Mouse (Mus musculus) adrenal gland (tissue): ENCODE measurements around the gene Tmem8.

Experiments used
- intact Hi-C: fragments of 180-260 bp; cut with DNase I; formaldehyde crosslinking; loops from one replicate; pipeline ENCODE4 v1.15.1; 2025

The Tmem8 gene

DNA sequence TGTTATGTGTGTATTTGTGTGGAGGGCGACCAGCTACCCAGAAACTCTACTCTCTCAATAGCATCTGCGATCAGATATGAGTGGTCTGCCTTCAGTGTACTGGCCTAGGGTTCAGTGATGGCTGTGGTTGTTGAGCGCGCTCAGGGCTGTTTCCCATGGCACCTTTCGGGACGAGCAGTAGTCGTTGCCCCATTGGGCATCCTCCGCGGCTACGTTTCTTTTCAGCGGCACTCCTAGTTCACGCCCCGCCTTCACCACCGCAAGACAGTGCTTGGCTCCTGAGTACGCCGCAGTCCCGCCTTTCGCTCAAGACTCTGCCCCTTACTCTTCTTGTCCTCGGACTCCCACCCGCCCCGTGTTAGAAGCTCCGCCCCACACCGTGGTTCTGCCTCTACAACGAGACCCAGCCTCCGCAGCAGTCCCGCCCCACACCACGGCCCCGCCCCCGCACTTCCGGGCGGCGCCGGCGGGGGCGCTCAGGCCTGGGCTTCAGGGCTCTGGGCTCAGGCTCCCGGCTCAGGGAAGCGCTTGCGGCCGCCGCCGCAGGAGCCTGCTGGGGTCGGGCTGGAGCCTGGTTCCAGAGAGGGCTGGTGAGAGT is 25.2 kb downstream of the Tmem8 start, which contains the start of gene Axin1:
Gene Axin1, plus strand, starts transcription at position 450 of the 598 bp plus-strand sequence.
- intact Hi-C loops = no loop called here

DNA sequence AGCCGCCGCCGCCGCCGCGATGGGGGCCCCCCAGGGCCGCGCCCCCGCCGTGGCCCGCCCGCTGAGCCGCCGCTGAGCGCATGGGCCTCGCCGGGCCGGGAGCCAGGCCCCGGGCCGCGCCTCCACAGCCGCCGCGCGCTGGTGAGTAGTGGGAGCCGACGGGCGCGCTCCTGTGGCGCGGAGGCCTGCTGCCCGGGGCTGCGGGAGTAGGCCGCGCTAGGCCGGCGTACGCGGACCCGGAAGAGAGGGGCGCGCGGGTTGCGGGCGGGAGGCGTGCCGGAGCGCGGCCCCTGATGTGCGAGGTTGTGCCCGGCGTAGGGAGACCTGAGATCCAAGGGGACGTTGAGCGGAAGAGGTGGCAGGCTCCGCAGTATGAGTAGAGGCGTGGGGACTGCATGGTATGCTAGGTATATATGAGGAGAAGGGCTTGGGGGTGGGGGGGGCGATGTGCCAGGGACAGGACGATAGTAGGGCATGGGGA is 25.8 kb downstream of the Tmem8 start:
- intact Hi-C loops = no loop called here

DNA sequence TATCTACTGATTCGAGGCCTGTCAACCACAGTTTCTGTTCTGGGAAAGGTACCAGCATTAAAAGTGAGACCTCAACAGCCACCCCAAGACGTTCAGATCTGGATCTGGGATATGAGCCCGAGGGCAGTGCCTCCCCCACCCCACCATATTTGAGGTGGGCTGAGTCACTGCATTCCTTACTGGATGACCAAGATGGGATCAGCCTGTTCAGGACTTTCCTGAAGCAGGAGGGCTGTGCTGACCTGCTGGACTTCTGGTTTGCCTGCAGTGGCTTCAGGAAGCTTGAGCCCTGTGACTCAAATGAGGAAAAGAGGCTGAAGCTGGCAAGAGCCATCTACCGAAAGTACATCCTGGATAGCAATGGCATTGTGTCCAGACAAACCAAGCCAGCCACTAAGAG is 29.7 kb downstream of the Tmem8 start:
- intact Hi-C loops = no loop called here

DNA sequence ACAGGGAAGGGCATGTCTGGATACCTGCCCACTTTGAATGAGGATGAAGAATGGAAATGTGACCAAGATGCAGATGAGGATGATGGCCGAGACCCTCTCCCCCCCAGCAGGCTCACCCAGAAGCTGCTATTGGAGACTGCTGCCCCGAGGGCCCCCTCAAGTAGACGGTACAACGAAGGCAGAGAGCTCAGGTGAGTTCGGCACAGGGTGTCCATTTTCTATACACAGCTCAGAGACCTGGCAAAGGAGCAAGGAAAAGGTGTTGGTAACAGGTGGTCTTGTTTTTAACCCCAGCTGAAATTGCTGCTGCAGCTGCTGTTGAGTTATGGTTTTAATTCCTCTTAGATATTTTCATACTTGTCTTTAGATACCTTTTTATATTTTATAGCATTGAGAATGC is 30.3 kb downstream of the Tmem8 start:
- intact Hi-C loops = no loop called here

DNA sequence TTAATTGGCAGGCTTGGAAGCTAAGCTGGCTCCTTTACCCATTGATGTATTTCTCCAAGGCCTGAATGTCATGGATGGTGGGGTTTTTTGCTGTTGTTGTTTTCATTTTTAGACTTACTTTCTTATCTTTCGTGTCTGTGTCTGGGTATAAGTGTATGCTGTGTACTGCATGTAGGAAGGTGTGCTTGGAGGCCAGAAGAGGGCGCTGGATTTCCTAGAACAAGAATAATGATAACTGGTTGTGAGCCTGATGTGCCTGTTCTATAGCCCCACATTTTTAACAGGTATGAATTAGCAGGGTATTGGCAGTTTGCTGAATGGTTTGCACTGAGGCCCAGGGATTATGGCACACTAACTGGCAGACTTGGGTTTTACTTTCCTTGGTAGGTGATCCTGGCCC is 36.0 kb downstream of the Tmem8 start:
- intact Hi-C loops = no loop called here

DNA sequence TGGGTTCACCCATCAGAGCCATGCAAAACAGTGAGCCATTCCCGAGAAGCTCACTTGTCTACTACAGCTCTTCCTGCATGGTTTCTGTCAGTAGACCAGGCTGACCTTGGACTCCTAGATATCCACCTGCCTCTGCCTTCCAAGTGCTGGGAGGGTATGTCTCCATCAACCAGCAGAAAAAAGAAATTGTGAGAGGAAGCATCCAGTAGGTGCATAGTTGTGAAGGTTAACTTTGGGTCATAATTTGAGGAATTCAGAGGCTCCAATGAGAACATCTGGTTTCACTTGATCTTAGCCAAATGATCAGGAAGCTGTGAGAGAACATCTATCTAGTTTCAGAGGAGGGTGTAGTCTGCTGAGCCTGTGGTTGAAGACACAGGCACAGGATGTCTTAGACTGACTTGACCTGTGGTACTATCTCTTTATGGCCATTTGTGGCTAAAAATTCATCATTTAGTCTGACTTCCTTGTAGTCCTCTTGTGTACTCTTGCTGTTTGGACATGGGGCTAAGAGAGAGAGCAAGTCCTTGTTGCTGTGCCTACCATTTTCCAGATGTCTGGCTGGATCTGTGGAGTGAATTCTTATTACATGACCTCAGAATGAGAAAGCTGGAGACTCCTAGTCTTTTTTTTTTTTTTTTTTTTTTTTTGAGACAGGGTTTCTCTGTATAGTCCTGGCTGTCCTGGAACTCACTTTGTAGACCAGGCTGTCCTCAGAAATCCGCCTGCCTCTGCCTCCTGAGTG is 39.0 kb downstream of the Tmem8 start:
- intact Hi-C loops = no loop called here

DNA sequence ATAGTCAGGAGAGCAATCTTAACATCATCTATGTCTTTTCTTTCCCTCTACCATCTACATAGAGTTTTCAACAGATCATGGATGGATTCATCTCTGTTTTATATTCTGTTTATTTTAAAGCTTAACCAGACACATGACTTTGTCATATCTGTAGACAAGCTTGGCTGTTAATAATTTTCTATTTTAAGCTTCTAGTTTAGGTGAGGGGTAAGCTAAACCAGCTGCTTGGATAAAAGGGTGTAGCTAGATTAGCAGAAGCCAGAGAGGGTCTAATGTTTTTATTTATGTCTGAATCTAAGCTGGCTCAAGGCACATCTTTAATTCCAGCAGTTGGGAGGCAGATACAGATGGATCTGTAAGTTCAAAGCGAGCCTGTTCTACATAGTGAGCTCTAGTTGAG is 49.6 kb downstream of the Tmem8 start:
- intact Hi-C loops = no loop called here

DNA sequence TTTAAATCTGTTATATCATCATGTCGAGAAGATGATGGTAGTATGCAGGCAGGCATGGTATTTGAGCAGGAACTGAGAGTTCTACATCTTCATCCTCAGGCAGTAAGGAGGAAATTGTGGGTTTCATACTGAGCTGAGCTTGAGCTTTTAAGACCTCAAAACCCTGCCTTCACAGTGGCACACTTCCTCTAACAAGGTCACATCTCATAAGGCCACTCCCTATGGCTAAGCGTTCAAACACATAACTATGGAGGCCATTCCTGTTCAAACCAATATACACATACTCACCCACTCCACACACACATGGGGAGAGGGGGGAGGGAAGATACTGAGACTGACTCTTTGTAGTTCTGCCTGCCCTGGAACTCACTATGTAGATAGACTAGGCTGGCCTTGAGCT is 54.9 kb downstream of the Tmem8 start:
- intact Hi-C loops = no loop called here
